Mouse (Mus musculus): ENCODE data around the gene Gm49403.

Gene Gm49403

GRCm38 (mm10) chr19:8919684-8920072 lies 35.9 kb downstream of the Gm49403 start:
- DNase-seq = no peak

GRCm38 (mm10) chr19:8920073-8920736 lies 36.5 kb downstream of the Gm49403 start, which contains the start of gene B3gat3:
Gene B3gat3 (plus strand): TSS chr19:8920374.
- DNase-seq = peak; percentile 94

- DNase-seq = no peak
Observed at GRCm38 (mm10) chr19:8920836-8921291, 37.1 kb downstream of the Gm49403 start.

- no peak for DNase-seq
Observed at GRCm38 (mm10) chr19:8921741-8922140, 38.0 kb downstream of the Gm49403 start.

GRCm38 (mm10) chr19:8926766-8927165 lies 43.0 kb downstream of the Gm49403 start:
- no peak for DNase-seq

GRCm38 (mm10) chr19:8927891-8928525 lies 44.3 kb downstream of the Gm49403 start:
- DNase-seq = no peak

GRCm38 (mm10) chr19:8928689-8929223 lies 45.0 kb downstream of the Gm49403 start:
- peak; percentile 66 for DNase-seq

GRCm38 (mm10) chr19:8929224-8930088 lies 45.7 kb downstream of the Gm49403 start, which contains the start of the genes Rom1 and Eml3:
Gene Rom1 (minus strand): TSS chr19:8929356.
Gene Eml3 (plus strand): TSS chr19:8929552.
- peak; percentile 80 for DNase-seq

GRCm38 (mm10) chr19:8930117-8930516 lies 46.4 kb downstream of the Gm49403 start:
- no peak for DNase-seq

- DNase-seq = no peak
Observed at GRCm38 (mm10) chr19:8930771-8931170, 47.0 kb downstream of the Gm49403 start.

GRCm38 (mm10) chr19:8936736-8937135 lies 53.0 kb downstream of the Gm49403 start:
- no peak for DNase-seq

Measured in cerebellum, adult 11 months (tissue).